Mouse (Mus musculus) splenic B cell, adult 2 months (primary cell): ENCODE measurements at regions not wholly inside any gene's neighbourhood (a gene's known extent, or its start where the extent isn't known, plus 50 kb on each side); places are given as distances from the start of the nearest gene placed in this dataset.
A peak's percentile ranks its signal among the peaks of the same experiment; 100 is the strongest.

Experiments used
- DNase-seq: peaks from one replicate; pipeline ENCODE4 v3.0.0-alpha.2; 2011; ENCODE audit warnings: low read depth, low spot score
- H3K27me3 ChIP-seq: 2 replicates; pipeline ENCODE4 v1.6.1; 2012; ENCODE audit warnings: mild to moderate bottlenecking, low read length, moderate library complexity, mixed read lengths; ENCODE audit not compliant: control insufficient read depth, poor library complexity, insufficient read depth, severe bottlenecking
- H3K36me3 ChIP-seq: 2 replicates; pipeline ENCODE4 v1.6.1; 2012; ENCODE audit warnings: mild to moderate bottlenecking, low read length, moderate library complexity, mixed read lengths; ENCODE audit not compliant: control insufficient read depth, poor library complexity, insufficient read depth, severe bottlenecking

DNA sequence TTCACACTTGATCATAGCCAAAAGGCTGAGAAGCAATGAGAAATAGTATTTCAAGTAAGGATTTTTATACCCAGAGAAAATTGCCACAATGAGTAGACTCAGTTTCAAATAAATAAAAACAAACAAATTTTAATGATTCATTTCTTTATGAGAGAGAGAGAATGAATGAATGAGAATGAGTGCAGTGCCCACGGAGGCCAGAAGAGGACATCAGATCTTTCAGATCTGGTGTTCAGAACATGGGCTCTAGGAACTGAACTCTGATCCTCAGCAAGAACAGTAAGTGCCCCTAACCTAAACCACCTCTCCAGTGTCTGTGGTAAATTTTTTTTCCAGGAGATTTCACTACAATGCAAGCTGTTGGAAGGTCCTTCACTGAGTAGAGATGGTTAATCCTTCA is 185.5 kb upstream of the Runx1 start:
- Histone ChIP-seq H3K27me3 (no peaks in the 10 kb centered on the region), H3K36me3 (no peaks in the 10 kb centered on the region)
- no peak for DNase-seq

DNA sequence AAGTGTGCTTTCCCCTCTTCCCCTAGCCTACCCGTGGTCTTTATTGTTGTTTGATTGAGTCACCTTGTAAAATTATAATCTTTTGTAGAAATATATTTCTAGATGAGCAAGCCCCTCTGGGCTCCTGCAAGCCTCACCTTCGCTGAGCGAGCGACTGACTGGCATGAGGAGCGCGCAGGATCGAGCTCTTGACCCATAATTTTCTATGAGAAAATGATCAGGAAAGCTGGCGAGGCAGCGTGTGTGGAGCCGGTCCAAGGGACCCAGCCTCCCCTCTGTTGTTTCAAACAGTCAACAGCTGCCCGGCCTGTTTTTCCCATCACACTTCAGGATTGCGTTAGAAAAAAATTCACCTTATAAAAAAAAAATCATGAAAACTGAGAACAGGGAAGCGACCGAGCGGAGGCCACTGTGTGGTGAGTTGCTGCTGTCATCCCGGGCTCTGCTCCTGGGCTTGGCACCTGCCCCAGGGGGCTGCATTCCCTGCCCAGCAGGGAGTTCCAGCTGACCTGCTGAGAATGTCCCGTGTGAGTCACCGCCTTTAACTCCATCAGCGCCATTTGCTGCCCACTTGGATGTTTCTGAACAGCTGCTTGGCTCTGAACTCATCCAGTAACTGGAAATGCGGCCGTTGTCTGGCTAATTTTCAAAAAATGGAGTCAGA is 180.5 kb upstream of the Runx1 start:
- Histone ChIP-seq H3K36me3 (no peaks in the 10 kb centered on the region), H3K27me3 (no peaks in the 10 kb centered on the region)
- no peak for DNase-seq

DNA sequence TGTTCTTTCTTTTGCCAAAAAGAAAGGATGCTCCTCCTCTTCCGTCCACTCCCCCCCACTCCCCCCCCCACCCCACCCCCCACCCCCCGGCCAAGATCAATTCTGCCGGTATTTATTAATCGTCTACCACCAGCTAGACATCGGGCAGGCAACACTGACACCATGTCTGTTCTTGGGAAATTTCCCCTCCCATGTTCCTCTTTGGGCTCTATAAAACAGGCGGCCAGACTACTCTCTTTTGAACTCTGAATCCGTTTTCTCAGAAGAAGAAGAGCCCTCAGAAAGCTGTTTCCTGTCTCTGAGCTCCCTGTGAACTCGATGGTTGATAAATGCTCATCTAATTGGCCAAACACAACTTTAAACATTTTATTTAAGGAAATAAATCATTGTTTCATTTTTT is 179.5 kb upstream of the Runx1 start:
- no peaks in the 10 kb centered on the region for H3K27me3 ChIP-seq
- H3K36me3 ChIP-seq: no peaks in the 10 kb centered on the region
- no peak for DNase-seq

DNA sequence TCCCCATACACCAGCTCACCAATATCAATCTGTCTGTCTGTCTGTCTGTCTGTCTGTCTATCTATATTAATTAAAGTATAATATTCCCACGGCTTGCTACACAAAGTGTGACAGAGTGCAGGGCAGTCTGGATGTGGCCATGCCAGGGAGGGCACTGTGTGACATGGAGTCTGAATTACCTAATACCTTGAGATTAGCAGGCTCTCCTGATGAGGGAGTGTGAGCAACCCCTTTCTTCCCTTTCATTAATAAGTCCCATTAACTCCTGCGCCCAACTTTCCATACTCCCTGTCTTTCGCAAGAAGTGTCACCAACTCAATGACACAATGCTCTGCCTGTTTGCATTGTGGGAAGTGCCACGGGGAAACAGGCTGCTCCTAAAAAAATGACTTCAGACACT is 177.9 kb upstream of the Runx1 start:
- Histone ChIP-seq H3K27me3 (no peaks in the 10 kb centered on the region), H3K36me3 (no peaks in the 10 kb centered on the region)
- DNase-seq: no peak

DNA sequence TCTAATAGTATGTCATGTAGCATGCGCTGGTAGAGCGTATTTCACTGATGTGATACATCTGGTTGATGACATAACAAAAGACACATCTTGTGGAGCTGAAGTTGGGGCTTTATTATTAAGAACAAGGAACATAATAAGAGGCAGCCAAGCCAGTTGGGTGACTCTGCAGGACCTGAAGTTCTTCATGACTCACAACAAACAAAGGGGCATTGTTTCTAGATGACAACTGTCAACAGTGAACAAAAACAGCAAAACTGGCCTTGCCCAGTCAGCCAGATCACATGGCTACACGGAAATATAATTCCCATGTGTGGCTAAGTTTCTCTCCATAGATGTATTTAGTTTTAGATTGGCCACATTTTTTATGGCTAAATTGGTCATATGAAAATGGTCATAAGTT is 172.7 kb upstream of the Runx1 start:
- DNase-seq: no peak

DNA sequence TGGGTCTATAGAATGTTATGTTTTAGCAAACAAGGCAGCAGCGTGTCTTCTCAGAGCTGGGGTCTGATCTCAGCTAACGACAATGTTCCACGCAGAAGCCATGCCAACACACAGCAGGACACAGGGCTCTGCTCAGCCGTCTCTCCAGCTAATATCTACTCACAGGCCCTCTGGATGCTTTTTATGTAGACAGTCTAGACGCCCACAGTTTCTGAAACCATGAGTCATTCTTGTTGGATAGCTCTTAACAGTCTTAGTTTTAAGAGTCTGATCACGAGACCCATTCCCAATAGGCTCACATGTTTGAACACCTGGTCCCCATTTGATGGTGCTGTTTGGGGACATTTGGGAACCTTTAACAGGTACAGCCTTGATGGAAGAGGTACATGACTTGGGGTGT is 171.7 kb upstream of the Runx1 start:
- no peak for DNase-seq
- H3K36me3 ChIP-seq: no peaks in the 10 kb centered on the region
- H3K27me3 ChIP-seq: no peaks in the 10 kb centered on the region

More for the DNA sequence above, 172.7 kb upstream of the Runx1 start:
- Histone ChIP-seq H3K27me3 (no peaks in the 10 kb centered on the region), H3K36me3 (no peaks in the 10 kb centered on the region)

DNA sequence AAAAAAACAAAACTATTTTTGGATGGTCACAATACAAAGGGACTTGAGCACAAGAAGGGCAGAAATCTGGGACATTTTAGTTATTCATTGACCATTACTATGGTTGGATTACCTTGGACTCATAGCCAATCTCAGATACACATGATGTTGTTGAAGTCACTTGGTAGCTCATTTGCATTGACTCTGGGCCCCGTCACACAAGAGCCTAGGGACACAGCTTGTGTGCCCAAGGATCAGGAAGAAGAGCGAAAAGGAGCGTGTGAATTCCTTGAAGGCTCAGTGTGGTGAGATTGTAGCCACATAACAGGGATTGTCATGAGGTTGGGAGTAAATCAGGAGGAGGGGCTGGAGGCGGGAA is 170.0 kb upstream of the Runx1 start:
- no peaks in the 10 kb centered on the region for H3K27me3 ChIP-seq
- H3K36me3 ChIP-seq: no peaks in the 10 kb centered on the region
- no peak for DNase-seq

DNA sequence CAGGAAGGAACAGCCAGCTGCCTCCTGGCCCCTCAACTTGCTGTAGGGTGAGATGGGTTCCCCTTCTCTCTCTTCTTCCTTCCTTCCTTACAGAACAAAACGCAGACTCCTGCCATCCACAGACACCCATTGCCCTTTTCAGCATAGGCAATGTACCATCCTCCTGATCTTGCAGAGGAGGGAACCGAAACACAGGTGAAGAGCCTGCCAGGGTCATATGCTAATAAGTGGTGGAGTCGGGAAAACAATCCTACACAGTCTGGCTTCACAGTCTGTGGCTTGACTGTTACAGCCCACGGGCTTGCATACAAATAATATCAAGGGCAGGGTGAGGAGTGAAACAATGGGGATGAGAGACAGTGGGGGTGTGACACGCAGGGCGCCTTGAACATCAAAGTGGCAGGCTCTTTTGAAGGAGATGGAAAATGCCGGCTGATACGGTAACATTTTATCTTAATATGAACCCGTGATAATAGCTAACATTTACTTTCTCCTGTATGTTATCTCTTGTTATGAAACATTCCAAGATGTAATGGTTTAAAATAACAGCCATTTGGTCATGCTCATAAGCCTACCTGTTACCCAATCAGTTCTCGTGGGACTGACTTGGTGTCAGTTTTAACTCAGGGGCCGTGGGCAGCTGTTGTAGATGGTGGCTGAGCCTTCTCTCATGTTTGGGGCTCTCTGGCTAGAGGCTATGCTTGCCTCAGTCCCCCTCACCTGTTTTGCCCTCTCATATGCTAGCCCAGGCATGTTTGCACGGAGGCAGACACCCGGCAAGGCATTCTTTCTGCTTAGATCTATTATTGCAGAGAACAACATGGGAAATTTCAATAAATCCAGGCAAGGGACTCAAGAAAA is 169.4 kb upstream of the Runx1 start:
- no peak for DNase-seq
- Histone ChIP-seq H3K27me3 (no peaks in the 10 kb centered on the region), H3K36me3 (no peaks in the 10 kb centered on the region)

DNA sequence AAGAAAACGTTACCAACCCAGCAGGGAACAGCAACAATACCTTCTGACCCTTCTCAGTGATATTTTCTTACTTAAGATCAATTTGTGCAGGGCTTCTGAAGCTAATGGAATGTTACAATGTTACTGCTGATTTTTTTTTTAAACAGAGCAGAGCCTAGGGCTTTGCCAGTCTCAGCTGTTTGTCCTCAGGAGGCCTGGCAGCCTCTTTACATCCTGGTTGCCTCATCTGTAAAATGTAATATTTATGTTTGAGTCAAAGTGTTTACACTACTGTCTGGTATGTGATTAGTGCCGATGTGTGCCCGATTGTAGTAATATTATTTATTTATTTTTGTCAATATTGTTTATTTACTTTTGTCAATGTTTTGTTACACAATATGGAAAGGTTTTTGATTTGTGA is 166.9 kb upstream of the Runx1 start:
- H3K36me3 ChIP-seq: no peaks in the 10 kb centered on the region
- H3K27me3 ChIP-seq: no peaks in the 10 kb centered on the region
- no peak for DNase-seq

DNA sequence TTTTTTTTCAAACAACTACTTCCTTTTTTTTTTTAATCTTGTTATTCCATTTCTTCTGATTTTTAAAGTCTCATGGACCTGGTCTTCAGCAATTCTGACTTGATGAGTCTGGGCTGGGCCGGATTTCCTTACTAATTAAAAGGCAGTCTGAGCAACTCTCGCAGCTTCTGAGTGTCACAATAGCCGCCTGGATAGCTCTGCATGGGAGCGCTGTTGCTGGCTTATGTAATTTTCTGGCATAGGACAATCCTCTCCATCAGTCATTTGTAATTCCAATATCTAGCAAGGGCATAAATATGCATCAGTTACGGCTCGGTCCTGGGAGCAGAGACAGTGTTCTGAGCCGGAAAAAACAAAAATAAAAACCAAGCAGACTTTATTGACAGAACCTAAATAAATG is 165.5 kb upstream of the Runx1 start:
- Histone ChIP-seq H3K27me3 (no peaks in the 10 kb centered on the region), H3K36me3 (no peaks in the 10 kb centered on the region)
- DNase-seq: no peak

DNA sequence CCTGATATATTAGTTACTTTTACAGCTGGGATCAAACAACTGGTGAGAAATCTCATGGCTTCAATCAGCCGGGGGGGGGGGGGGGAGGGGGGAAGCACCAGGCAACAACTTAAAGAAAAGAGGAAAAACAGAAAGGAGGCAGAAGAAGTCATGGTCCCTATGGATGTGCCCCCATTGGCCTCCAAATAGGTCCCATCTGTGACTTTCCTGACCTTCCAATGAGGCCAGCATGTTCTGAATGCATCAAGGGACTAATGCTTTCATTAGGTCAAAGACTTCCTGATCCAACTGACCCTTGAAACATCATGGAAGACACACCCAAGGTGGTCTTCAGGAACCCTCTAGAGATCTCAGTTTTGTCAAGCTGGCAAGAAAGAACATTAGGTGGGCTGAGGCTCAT is 162.5 kb upstream of the Runx1 start:
- Histone ChIP-seq H3K27me3 (no peaks in the 10 kb centered on the region), H3K36me3 (no peaks in the 10 kb centered on the region)
- no peak for DNase-seq

DNA sequence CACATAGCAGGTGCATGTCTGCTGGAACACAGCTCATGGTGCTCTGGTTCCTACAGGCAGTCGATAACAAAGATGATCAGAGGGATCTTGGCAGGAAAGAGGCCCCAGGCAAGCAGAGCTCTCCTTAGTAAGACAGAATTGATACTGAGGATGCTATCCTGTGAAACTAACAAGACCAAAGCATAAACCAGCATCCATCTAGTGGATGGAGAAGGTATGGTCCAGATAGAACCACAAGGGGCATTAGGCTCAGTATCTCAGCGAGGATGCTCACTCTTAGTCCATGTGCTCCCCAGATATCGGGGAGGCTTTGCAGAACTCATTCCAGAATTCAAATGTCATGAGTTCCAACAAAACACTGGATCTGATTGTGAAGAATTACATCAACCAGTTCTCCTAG is 162.1 kb upstream of the Runx1 start:
- no peaks in the 10 kb centered on the region for H3K27me3 ChIP-seq
- peak; percentile 11 for DNase-seq
- H3K36me3 ChIP-seq: no peaks in the 10 kb centered on the region

DNA sequence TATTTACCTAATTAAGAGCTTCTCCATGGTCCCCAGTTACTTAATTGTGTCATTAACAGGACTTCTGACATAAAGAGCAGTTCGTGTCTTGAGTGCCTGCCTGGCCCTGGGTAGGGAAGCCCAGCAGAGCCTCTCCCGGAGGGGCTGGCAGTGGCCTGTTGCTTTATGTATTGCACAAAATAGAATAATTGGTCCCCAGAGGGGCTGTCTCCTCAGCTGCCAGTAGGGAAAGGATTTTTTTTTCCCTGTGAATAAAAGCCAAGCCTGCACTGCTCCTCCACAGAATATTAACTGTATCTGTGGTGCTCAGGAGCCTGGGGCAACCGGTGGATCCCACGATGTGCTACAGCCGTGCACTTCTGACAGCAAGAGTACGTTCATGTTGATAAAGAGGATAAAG is 159.8 kb upstream of the Runx1 start:
- DNase-seq: no peak
- Histone ChIP-seq H3K27me3 (no peaks in the 10 kb centered on the region), H3K36me3 (no peaks in the 10 kb centered on the region)

DNA sequence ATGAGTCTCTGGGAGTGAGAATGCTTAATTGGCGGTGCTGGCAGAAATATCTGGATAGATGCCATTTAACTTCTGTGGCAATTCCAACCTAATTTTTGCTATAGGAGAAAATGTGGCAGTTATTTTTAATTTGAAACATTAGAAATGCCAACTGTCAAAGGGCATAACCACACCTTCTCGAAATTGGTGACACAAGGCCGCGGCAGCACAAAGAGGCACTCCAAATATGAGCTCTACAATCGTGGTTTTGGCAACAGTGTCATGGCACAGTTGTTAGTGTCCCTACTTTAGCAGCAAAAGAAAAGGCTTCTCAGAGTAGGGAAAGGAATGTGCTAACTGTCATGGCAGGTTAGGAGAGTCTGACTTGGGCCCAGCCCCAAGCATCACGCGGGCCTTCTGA is 157.0 kb upstream of the Runx1 start:
- H3K27me3 ChIP-seq: no peaks in the 10 kb centered on the region

DNA sequence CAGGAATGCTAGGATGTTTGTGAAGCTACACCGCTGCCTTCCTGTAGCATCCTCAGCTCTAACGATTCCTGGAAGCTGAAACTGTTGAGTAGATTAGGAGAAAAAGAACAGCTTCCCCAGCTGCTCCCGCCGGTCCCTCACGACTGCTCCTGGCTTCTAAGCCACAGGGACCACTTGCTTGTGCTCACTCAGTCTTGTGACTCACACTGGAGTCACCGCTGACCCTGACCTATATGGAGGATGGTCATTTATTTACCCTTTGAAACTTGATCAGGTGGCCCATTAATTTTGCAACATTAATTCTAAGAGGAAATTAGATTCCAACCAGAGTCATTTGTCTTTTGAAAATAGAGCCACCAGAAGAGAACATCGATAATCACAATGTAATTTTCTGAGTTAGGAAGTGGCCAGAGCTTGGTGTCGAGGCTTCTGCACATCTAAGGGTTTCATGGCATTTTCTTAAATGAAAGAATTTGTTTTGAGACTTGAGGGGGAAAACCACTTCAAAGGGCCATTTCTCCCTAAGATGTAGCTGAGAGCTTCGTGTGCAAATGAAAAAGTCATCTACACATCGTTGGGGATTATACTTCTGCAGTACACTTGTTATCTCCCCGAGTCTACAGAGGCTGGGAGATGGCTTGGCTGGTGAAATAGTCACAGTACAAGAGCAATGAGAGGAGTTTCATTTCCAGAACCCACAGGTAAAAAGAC is 153.8 kb upstream of the Runx1 start:
- H3K36me3 ChIP-seq: no peaks in the 10 kb centered on the region
- DNase-seq: no peak
- no peaks in the 10 kb centered on the region for H3K27me3 ChIP-seq

More for the DNA sequence above, 157.0 kb upstream of the Runx1 start:
- no peaks in the 10 kb centered on the region for H3K36me3 ChIP-seq
- DNase-seq: no peak
